Mouse (Mus musculus) CH12.LX (cell line): ENCODE measurements around the gene Gm5089. TPM values are rescaled to one million over a fixed set of nuclear protein-coding genes. Genes with fewer than 3 reads are reported as not detected.
"Not testable (repeated sequence)": the region's sequence is repeated elsewhere in the genome, so short reads cannot be mapped to it uniquely, and the experiment has no call there.

Experiments used
- DNase-seq: peaks from one replicate; pipeline ENCODE4 v3.0.0-alpha.2; 2013; ENCODE audit errors: extremely low read depth
- H3K27ac ChIP-seq: 2 replicates; pipeline ENCODE4 v1.5.1; 2012; ENCODE audit warnings: low read depth, mild to moderate bottlenecking, control low read depth, moderate library complexity; ENCODE audit not compliant: insufficient read depth
- H3K27me3 ChIP-seq: replicated peaks from 2 replicates; pipeline ENCODE3; 2012; ENCODE audit warnings: inconsistent platforms
- H3K36me3 ChIP-seq, 2 experiments: replicated peaks in 1 of 2; 2 replicates each; pipeline versions ENCODE3 to v1.6.1; 2012; ENCODE audit warnings: inconsistent platforms in 1 of 2, low read length in 1 of 2, mild to moderate bottlenecking in 1 of 2, mixed read lengths in 1 of 2, moderate library complexity in 1 of 2; ENCODE audit not compliant: control insufficient read depth in 1 of 2, insufficient read depth in 1 of 2
- H3K4me1 ChIP-seq, 2 experiments: 2 replicates each; pipeline ENCODE4 v1.6.1; 2012; ENCODE audit warnings: inconsistent platforms in 1 of 2, moderate library complexity in 1 of 2; ENCODE audit not compliant: insufficient read depth in 2 of 2, control insufficient read depth in 1 of 2
- H3K4me2 ChIP-seq: 2 replicates; pipeline ENCODE4 v1.6.1; 2012; ENCODE audit warnings: low read depth, mild to moderate bottlenecking, control low read depth; ENCODE audit not compliant: poor library complexity, insufficient read depth, severe bottlenecking
- H3K4me3 ChIP-seq, 3 experiments: fragments of 150-350 bp in 1 of 3; sonication (generic) in 1 of 3; replicated peaks in 1 of 3; 2 replicates each; pipeline versions ENCODE3 to v1.5.1; 2011 to 2012; ENCODE audit warnings: low read depth in 2 of 3, low read length in 2 of 3, mild to moderate bottlenecking in 2 of 3, moderate library complexity in 2 of 3, control low read depth in 1 of 3, improper control_type of control experiment in 1 of 3, inconsistent platforms in 1 of 3, mixed read lengths in 1 of 3; ENCODE audit not compliant: poor library complexity in 1 of 3
- H3K79me2 ChIP-seq: replicated peaks from 2 replicates; pipeline ENCODE4 v1.6.1; 2012; ENCODE audit warnings: mild to moderate bottlenecking, moderate library complexity; ENCODE audit not compliant: control insufficient read depth, poor library complexity, insufficient read depth, severe bottlenecking; ENCODE audit errors: extremely low read depth
- H3K9ac ChIP-seq: 2 replicates; pipeline ENCODE4 v1.6.1; 2012; ENCODE audit warnings: low read depth, mild to moderate bottlenecking, control low read depth, moderate library complexity; ENCODE audit not compliant: insufficient read depth
- H3K9me3 ChIP-seq: replicated peaks from 2 replicates; pipeline ENCODE3; 2012; ENCODE audit warnings: low read length, inconsistent platforms, mixed read lengths
- BHLHE40 ChIP-seq: IDR thresholded peaks from 2 replicates; pipeline ENCODE4 v1.6.1; 2011; ENCODE audit warnings: mild to moderate bottlenecking, low read depth, low read length, improper control_type of control experiment
- CHD2 ChIP-seq: IDR thresholded peaks from 2 replicates; pipeline ENCODE4 v1.6.1; 2011; ENCODE audit warnings: low read length, improper control_type of control experiment
- ETS1 ChIP-seq: conservative IDR thresholded peaks from 2 replicates; pipeline ENCODE4 v1.6.1; 2012; ENCODE audit warnings: low read depth, mild to moderate bottlenecking, inconsistent platforms, low read length, improper control_type of control experiment, moderate library complexity
- HCFC1 ChIP-seq: IDR thresholded peaks from 2 replicates; pipeline ENCODE4 v1.6.1; 2012; ENCODE audit warnings: low read depth, mild to moderate bottlenecking, inconsistent platforms, low read length, improper control_type of control experiment
- JUN ChIP-seq: IDR thresholded peaks from 2 replicates; pipeline ENCODE4 v1.6.1; 2011; ENCODE audit warnings: low read depth, mild to moderate bottlenecking, low read length, improper control_type of control experiment, moderate library complexity; ENCODE audit not compliant: insufficient read depth
- MAFK ChIP-seq: IDR thresholded peaks from 2 replicates; pipeline ENCODE4 v1.6.1; 2011; ENCODE audit warnings: low read length, improper control_type of control experiment; ENCODE audit not compliant: insufficient replicate concordance
- MAX ChIP-seq: IDR thresholded peaks from 2 replicates; pipeline ENCODE4 v1.6.1; 2011; ENCODE audit warnings: low read length, improper control_type of control experiment
- MAZ ChIP-seq: IDR thresholded peaks from 2 replicates; pipeline ENCODE4 v1.6.1; 2012; ENCODE audit warnings: low read depth, mild to moderate bottlenecking, inconsistent platforms, low read length, improper control_type of control experiment, moderate library complexity
- MXI1 ChIP-seq: IDR thresholded peaks from 2 replicates; pipeline ENCODE4 v1.6.1; 2011; ENCODE audit warnings: mild to moderate bottlenecking, low read depth, low read length, improper control_type of control experiment
- NRF1 ChIP-seq: IDR thresholded peaks from 2 replicates; pipeline ENCODE4 v1.6.1; 2014; ENCODE audit warnings: low read depth, mild to moderate bottlenecking, inconsistent platforms, low read length, improper control_type of control experiment, moderate library complexity
- RCOR1 ChIP-seq: conservative IDR thresholded peaks from 2 replicates; pipeline ENCODE4 v1.6.1; 2012; ENCODE audit warnings: low read depth, mild to moderate bottlenecking, inconsistent platforms, low read length, improper control_type of control experiment
- SIN3A ChIP-seq: IDR thresholded peaks from 2 replicates; pipeline ENCODE4 v1.6.1; 2012; ENCODE audit warnings: low read length, improper control_type of control experiment, inconsistent platforms
- SMC3 ChIP-seq: IDR thresholded peaks from 2 replicates; pipeline ENCODE4 v1.6.1; 2011; ENCODE audit warnings: low read depth, low read length, improper control_type of control experiment
- TBP ChIP-seq: conservative IDR thresholded peaks from 2 replicates; pipeline ENCODE4 v1.6.1; 2011; ENCODE audit warnings: low read depth, low read length, improper control_type of control experiment
- TCF12 ChIP-seq: IDR thresholded peaks from 2 replicates; pipeline ENCODE4 v1.6.1; 2014; ENCODE audit warnings: low read depth, mild to moderate bottlenecking, inconsistent platforms, low read length, improper control_type of control experiment
- USF1 ChIP-seq: IDR thresholded peaks from 2 replicates; pipeline ENCODE4 v1.6.1; 2014; ENCODE audit warnings: low read depth, mild to moderate bottlenecking, inconsistent platforms, low read length, improper control_type of control experiment
- USF2 ChIP-seq: conservative IDR thresholded peaks from 2 replicates; pipeline ENCODE4 v1.6.1; 2011; ENCODE audit warnings: low read depth, low read length, improper control_type of control experiment
- ZKSCAN1 ChIP-seq: IDR thresholded peaks from 2 replicates; pipeline ENCODE4 v1.6.1; 2012; ENCODE audit warnings: low read depth, inconsistent platforms, low read length, improper control_type of control experiment, borderline replicate concordance
- ZMIZ1 ChIP-seq: IDR thresholded peaks from 2 replicates; pipeline ENCODE4 v1.6.1; 2012; ENCODE audit warnings: low read depth, mild to moderate bottlenecking, inconsistent platforms, low read length, improper control_type of control experiment
- ZNF384 ChIP-seq: IDR thresholded peaks from 2 replicates; pipeline ENCODE4 v1.6.1; 2012; ENCODE audit warnings: low read depth, low read length, improper control_type of control experiment, inconsistent platforms
- dilution Hi-C: fragments of 300-500 bp; cut with MboI; formaldehyde crosslinking; loops from 2 replicates; pipeline ENCODE4 v1.14.3; 2020; ENCODE audit warnings: low sequenced_read_pairs; ENCODE audit not compliant: extremely low pct_unique_long_range_greater_than_20kb, extremely low pct_ligation_motif_present
- in situ Hi-C: fragments of 300-500 bp; cut with MboI; formaldehyde crosslinking; loops from 3 replicates; pipeline ENCODE4 v1.14.3; 2019; ENCODE audit warnings: low sequenced_read_pairs, low pct_ligation_motif_present, low pct_unique_long_range_greater_than_20kb, mixed read lengths
- polyA plus RNA-seq: library from polyadenylated mRNA; unstranded; fragments of >175 nt; gene quantifications from 2 replicates; pipeline ENCODE4 v1.2.1, GENCODE M21; 2012; ENCODE audit warnings: low read depth; ENCODE audit not compliant: insufficient read length
- total RNA-seq, 2 experiments: library from RNA; depleted of rRNA; stranded (reverse); fragments of 300-350 nt in 1 of 2; fragments of >200 nt in 1 of 2; gene quantifications; 2 replicates each; pipeline ENCODE4 v1.2.3; 2012 to 2014

The Gm5089 gene
- total and polyA plus RNA-seq, 3 experiments: not detected

DNA sequence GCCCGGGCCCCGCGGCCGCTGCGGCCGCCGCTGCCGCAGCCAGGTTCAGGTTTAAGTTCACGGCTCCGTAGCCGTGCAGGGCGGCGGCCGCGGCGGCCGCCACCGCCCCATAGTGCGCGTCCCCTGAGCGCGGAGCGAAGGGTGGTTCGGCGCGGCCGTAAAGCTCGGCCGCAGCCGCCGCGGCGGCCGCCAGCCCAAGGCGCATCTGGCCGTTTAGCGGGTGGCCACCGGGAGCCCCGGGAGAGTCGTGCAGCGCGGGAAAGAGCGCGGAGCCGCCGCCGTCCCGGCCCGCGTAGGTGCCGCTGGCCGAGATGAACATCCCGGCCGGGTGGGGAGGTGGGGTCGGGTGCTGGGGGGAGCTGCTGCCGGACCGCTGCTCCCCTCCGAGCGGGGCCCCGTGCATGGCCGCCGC, 13.4 kb upstream of the Gm5089 start:
- TF ChIP-seq BHLHE40 (no peak), SIN3A (no peak), CHD2 (no peak), SMC3 (no peak), TBP (no peak), ETS1 (no peak), ZMIZ1 (no peak), USF2 (no peak), ZKSCAN1 (no peak), RCOR1 (no peak), JUN (no peak), MAZ (no peak), MAFK (no peak), HCFC1 (no peak), MAX (no peak), NRF1 (no peak)
- H3K36me3 ChIP-seq: peaks cover 0 to 5% of the 10 kb centered on the region in 2 experiments
- H3K4me2 ChIP-seq: 0 out of 2 replicates have a peak overlapping the region, but pooled peaks have one; percentile 1
- in situ Hi-C loops (no loop called here), dilution Hi-C loops (no loop called here)
- peak overlapping the region; percentile 40 to 75 (median 68) for H3K4me3 ChIP-seq
- peaks cover 0 to 14% of the 10 kb centered on the region in 2 experiments; a peak in 1 of 4 replicates for H3K4me1 ChIP-seq
- H3K9me3 ChIP-seq: peaks cover 6% of the 10 kb centered on the region
- peak overlapping the region; percentile 23; the same call in 1 of the 2 replicates for H3K27ac ChIP-seq
- DNase-seq: no peak
- no peaks in the 10 kb centered on the region for H3K27me3 ChIP-seq
- no peaks in the 10 kb centered on the region; the same call in 1 of the 2 replicates for H3K79me2 ChIP-seq
- H3K9ac ChIP-seq: peak overlapping the region; percentile 34; the same call in 1 of the 2 replicates

DNA sequence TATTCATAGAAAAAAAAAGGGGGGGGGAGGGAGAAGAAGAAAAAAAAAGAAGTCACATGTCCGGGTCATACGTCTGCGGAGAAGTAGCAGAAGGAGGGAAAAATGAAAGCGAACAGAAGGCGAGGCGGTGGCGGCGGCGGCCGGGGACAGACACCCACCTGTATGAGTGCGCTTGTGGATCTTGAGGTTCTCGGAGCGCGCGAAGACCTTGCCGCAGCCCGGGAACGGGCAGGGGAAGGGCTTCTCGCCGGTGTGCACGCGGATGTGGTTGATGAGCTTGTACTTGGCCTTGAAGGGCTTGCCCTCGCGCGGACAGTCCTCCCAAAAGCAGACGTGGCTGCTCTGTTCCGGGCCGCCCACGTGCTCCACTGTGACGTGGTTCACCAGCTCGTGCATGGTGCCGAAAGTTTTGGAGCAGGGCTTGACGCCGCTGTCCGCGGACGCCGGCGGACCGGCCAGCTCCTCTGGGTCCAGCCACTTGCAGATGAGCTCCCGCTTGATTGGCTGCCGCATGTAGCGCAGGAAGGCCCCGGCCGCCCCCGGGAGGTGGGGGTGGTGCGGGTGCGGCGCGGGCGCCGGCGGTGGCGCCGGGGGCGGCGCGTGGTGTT, 12.9 kb upstream of the Gm5089 start:
- DNase-seq, H3K4me2 ChIP-seq, H3K9me3 ChIP-seq, in situ Hi-C loops, dilution Hi-C loops, H3K36me3 ChIP-seq, H3K27me3 ChIP-seq, H3K79me2 ChIP-seq: not testable (repeated sequence)
- H3K4me3 ChIP-seq: peak overlapping the region; percentile 23 to 75 (median 68)
- peak overlapping the region; percentile 34; the same call in 1 of the 2 replicates for H3K9ac ChIP-seq
- H3K27ac ChIP-seq: peak overlapping the region; percentile 50; the same call in 1 of the 2 replicates
- peaks cover 0 to 14% of the 10 kb centered on the region in 2 experiments; a peak in 1 of 4 replicates for H3K4me1 ChIP-seq
- peak; percentile 82 for TF ChIP-seq ZNF384
- peak; percentile 50; the same call in 1 of the 2 replicates for TF ChIP-seq MAX
- peak; percentile 66; the same call in 1 of the 2 replicates for TF ChIP-seq MXI1
- peak; percentile 8; the same call in 1 of the 2 replicates for TF ChIP-seq USF1
- 0 out of 2 replicates have a peak, but pooled peaks have one; percentile 24 for TF ChIP-seq TCF12
